Mouse (Mus musculus) bone marrow macrophage, adult 2 months (primary cell): ENCODE measurements at regions not wholly inside any gene's neighbourhood (a gene's known extent, or its start where the extent isn't known, plus 50 kb on each side); places are given as distances from the start of the nearest gene placed in this dataset.

ENCODE experiments used
- CTCF ChIP-seq: IDR thresholded peaks from 2 replicates; pipeline ENCODE4 v1.5.1; 2012; ENCODE audit warnings: low read depth, mild to moderate bottlenecking, low read length, moderate library complexity
- POLR2A ChIP-seq: IDR thresholded peaks from 2 replicates; pipeline ENCODE4 v1.6.1; 2012; ENCODE audit warnings: mild to moderate bottlenecking, low read depth, low read length, borderline replicate concordance

DNA sequence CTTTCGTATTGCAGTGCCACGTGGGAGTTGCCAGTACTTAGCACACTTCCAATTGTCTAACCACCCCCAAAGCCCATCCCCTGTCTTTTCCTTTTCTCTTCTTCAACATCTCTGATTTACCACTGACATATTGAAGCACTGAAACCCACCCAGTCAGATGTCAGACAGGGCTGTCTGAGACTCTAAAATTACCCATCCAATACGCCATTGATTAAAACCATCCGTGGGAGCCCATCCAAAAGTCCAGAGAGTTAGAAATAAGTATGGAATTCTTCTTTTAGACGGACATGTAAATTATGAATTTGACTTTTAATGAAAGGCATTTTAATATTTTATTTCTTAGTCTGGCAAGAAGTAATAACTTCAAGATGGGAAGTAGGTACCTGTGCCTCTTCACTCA lies 148.8 kb downstream of the Btg1 start:
- TF ChIP-seq POLR2A (no peak), CTCF (no peak)
